Mouse (Mus musculus): ENCODE measurements around the gene Swsap1.

The Swsap1 gene

DNA sequence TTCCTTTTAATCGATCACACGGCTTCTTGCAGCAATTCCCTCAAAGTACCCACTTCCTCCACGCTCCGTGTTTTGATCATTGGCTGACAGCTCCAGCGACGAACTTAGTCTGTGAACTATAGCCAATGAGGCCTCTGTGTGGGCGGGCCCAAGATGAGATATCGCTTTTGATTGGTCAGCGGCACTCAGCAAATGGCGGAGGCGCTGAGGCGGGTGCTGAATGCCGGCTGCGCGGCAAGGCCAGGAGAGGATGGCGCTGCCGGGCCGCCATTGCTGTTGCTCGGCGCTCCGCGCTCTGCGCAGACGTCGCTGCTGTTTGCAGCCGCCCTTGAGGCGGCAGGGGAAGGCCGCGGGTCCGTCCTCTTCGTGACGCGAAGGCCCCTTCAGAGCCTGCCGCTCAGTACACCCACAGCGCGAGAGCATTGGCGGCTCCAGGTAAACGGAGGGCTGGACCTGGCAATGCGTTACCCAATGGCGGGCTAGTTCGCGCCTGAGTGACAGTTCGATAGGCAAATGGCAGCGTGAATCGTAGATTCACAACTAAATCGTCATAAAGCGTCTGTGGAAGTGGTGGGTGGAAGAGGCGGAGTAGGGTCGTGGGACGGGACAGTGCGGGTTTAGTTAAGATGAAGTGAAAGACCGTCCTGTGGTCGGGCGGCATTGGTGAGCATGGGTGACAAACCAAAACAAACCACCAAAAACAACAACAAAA lies at the start of gene Swsap1:
Gene Swsap1 (plus strand): TSS at position 186 of the 712 bp plus-strand sequence.
- DNase-seq (ENCODE audit: low spot score): peak; percentile 98

DNA sequence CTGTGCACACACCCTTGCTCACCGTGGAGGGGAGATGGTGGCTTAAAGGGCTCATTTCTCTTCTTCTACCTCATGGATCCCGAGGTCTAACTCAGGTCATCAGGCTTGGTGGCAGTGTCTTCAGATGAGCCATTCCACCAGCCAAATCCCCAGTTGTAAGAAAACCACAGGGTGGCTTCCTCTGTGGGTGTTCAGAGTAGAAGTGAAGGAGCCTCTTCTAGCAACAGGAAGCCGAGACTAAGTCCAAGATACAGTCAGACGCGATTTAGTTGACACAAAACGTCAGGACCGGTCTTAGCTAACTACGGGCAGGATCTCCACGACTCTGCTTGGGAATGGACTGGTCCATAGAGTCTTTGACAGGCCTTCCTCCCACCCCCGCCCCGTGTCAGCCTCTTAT lies 47.3 kb upstream of the Swsap1 start:
- no peak for DNase-seq (ENCODE audit: low spot score)

DNA sequence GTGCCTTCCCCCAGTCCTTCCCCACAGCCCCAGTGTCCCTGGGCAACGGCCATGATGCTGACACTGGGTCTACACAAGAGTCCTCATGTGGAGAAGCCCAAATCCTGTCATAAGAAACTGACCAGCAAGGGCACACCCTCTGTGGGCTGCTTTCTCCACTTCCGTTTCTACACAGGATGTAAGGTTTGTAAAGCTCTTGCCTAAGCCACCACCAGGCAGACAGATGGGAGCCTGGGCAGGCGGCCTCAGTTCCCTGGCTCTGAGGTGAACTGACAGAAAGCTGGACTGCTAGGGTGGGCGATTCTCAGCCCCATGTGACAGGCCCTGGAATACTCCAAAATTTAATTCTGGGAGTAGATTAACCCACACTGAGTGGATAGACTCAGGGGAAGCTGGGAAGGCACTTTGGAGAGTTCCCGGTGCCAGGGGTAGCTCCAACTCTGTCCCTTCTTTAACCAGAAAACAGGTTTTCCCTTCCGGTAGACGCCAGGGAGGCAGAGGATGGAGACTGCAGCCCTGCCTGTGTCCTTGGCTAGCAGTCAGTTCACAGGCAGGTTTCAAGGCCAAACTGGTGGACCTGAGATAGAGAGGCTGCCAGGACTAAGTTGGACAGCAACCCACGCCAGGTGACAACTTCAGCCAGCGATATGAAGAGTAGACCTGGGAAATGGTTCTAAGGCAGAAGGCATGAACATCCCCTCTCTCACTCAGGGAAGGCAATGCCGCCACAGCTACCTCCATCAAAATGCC lies 45.9 kb upstream of the Swsap1 start:
- DNase-seq (ENCODE audit: low spot score): no peak

DNA sequence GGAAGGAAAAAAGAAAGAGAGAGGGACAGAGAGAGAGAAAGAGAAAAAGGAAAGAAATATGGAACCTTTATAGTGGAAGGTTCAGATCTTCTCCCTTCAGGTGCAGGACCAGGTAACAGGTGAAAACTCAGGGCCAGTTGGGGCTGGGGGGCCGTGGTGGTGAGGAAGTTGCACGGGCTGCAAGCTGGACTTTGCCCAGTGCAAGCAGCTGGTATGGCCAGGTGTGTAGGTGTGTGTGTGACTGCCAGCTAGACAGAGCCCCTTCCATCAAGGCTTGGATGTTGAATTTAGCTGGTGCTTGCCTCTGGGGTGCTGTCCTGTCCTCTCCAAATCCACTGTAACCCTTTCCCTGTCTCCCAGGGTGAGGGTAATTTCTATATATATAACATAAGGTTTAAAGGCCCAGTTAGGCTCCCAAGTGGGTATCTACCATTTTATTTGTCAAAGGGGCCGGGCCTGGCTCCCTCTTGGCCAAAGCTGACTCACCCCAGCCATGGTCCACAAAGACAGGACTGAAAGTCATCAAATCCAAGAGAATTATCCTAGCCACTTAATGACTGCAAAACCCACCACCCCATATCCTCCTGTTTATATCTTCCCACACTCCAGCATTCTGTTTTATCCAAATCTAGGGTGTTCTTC lies 38.6 kb upstream of the Swsap1 start:
- DNase-seq (ENCODE audit: low spot score): no peak

DNA sequence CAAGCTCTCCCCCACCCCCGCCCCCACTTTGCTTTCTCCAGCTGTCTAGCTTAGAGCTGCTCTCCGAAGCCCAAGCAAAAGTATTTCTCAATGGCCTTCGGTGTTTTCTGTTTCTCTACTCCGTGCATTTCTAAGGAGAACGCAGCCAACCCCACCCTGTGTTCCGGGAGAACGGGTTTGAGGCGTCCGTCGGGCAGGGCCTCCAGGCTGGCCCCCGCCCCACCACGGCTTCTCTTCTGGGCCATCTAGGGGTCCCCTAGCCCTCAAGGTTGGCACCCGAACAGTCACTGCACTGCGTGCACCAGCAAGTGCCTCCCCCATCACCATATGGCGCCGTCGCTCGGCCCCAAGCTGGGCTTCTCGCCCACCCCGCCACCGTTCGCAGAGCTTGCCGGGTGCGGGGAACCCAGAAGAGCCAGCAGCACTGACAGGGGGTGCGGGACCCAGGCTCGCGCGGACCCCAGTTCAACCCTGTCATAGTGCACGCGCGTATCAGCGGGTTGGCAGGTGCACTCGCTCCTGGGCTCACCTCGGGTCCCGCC lies 38.0 kb upstream of the Swsap1 start:
- no peak for DNase-seq (ENCODE audit: low spot score)

DNA sequence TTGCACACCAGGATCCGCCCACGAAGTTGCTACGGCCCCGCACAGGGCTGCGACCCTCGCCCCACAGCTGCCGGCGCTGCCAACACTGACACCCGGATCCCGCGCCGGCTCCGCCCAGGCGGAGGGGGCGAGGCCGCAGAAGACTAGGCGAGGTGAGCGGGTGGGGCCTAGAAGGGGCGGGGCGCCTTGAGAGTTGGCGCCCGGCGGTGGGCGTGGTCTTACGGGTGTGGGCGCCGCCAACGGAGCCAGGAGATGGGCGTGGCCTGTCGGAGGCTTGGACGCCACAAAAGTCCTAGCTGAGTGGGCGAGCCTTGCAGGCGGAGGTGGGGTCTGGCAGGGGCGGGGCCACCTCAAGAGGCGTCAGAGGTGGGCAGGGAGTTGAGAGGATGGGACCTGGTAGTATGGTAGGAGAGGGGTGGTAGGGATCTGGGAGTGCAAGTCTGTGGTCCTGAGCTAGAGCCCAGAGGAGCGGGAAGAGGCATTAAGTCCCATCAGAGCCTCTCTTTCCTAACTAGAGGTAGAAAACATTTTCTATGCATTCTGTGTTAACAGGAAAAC lies 37.4 kb upstream of the Swsap1 start, which contains the start of gene Rab3d:
Gene Rab3d (minus strand): TSS at position 158 of the 558 bp plus-strand sequence.
- peak; percentile 94 for DNase-seq (ENCODE audit: low spot score)

DNA sequence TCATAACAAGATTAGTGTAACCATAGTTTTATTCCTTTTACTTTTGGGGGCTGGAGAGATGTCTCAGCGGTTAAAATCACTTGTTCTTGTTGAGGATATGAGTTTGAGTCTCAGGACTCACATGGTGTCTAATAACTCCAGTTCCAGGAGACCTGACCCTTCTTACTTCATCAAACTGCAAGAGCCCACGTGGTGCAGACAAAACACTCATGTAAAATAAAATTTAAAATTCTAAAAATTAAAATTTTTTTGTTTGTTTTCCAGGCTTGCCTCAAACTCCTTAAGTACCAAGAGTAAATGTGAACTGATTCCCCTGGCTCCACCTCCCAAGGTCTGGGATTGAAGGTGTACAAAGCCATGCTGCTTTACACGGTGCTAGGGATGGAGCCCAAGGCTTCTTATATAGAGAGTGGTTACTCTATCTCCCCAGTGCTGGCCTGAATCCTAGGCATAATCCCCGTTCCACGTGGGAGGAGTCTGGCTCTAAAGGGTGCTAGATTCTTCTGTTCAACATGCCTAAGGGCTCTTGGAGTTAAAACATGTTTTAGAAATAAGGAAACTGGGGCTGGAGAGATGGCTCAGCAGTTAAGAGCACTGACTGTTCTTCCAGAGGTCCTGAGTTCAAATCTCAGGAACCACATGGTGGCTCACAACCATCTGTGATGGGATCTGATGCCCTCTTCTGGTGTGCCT lies 36.7 kb upstream of the Swsap1 start:
- no peak for DNase-seq (ENCODE audit: low spot score)

DNA sequence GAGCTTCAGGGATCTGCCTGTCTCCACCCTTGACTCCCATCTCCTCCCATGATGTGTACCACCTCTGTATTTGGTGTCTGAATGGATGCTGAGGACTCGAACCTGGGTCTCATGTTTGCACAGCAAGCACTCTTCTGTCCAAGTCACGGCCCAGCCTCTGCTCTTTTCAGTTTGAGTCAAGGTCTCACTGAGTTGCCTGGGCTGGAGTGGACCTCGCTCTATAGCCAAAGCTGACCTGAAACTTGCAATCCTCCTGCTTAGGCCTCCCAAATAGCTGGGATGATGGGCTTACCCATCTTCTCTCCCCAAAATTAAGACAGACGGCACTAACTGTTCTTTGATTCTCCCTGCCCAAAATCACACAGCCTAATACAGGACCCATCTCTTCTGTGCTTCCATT lies 32.5 kb upstream of the Swsap1 start:
- no peak for DNase-seq (ENCODE audit: low spot score)

DNA sequence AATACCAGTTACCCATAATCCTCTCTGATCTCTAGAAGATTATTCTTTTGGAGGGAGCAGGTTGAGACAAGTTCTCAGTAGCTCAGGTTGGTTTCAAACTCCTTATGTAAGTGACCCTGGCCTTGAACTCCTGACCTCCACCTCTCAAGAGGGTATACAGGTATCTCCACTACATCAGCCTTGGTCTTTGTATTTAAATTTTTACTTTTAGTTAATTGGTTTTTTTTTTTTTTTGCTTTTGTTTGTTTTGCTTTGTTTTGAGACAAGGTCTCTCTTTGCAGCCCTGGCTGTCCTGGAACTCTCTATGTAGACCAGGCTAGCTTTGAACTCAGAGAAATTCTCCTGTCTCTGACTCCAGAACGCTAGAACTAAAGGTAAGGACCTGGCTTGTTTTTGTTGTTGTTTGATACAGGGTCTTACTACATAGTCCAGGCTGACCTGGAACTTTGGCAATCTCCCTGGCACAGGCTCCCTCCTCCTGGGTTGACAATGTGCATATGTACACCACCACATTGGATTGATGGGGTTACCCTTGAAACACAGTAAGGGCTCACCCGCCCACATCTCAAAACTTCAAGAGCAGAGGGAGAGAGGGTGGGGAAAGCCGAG lies 32.0 kb upstream of the Swsap1 start:
- DNase-seq (ENCODE audit: low spot score): no peak

DNA sequence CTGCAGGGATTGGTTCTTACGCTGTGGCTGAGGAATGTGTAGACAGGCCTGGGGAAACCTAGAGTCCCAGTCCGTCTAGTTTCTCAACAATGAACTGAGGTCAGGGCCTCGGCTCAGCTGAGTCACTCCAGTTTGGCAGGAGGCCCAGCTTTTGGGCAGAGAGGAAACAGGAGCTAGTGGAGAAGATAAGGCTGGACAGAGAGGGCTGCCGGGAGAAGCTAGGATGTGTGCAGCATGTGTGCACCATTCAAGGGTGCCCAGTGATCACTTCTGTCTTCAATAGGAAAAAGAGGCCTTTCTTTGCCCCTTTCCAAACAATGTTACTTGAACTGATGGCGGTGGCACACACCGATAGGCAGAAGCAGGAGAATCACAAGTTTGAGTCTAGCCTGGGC lies 31.5 kb upstream of the Swsap1 start:
- DNase-seq (ENCODE audit: low spot score): peak; percentile 87

DNA sequence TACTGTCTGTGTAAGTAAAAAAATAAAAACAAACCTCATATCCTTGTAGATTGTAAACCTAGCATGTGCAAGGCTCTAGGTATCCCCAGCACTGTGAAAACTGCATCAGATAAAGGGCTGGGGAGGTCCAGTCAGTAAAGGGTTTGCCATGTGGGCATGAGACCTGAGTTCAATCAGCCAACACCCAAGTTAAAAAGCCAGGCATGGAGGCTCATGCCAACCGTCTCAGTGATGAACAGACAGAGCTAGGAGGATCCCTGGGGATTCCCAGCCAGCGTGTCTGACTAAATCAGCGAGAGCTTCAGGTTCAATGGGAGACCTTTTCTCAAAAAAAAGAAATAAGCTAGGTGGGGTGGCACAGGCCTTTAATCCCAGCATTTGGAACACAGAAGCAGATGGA lies 30.5 kb upstream of the Swsap1 start:
- DNase-seq (ENCODE audit: low spot score): no peak

DNA sequence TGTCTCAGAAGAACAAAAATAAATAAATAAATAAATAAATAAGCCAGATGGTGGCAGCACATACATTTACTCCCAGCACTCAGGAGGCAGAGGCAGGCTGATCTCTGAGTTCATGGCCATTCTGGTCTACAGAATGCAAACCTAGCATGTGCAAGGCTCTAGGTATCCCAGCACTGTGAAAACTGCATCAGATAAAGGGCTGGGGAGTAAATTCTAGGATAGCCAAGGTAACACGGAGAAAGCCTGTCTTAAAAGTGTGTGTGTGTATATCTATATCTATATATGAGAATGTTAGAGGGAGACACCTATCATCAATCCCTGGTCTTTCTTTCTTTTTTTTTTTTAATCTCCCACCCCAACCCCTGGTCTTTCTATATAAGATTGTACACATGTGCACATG lies 30.0 kb upstream of the Swsap1 start:
- DNase-seq (ENCODE audit: low spot score): no peak

DNA sequence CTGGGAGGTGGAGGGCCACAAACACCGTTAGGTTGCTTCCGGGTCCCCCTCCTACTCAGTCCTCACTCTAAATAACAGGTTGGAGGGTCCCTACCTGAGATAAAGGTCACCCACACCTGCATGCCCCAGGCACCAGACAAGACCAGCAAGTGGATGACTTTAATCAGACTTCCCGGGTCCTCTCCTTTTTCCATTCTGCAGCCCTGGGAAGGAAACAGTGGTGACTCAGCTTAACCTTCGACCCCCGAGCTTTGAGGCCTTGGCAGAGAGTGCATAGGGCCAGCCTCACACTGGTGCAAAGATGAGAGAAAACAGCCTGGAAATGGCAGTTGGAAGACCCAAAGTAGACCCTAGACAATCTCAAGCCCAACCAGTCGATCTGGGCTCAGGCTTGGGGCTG lies 29.4 kb upstream of the Swsap1 start:
- DNase-seq (ENCODE audit: low spot score): no peak

DNA sequence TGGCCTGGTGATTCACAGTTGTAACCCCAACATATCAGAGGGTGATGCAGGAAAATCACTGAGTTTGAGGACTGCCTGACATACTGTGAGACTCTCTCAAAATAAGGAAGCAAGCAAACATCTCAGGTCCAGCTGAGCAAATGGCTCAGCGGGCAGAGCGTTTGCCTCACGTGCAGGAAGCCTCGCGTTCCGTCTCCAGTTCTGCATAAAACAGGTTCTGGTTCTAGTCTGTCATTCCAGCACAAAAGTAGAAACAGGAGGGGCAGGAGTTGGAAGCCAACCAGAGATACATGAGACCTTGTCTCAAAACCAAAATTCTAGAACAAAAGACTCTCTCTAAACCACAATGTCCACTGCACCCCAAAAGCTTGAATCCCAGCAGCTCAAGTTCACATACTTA lies 28.8 kb upstream of the Swsap1 start:
- DNase-seq (ENCODE audit: low spot score): no peak

DNA sequence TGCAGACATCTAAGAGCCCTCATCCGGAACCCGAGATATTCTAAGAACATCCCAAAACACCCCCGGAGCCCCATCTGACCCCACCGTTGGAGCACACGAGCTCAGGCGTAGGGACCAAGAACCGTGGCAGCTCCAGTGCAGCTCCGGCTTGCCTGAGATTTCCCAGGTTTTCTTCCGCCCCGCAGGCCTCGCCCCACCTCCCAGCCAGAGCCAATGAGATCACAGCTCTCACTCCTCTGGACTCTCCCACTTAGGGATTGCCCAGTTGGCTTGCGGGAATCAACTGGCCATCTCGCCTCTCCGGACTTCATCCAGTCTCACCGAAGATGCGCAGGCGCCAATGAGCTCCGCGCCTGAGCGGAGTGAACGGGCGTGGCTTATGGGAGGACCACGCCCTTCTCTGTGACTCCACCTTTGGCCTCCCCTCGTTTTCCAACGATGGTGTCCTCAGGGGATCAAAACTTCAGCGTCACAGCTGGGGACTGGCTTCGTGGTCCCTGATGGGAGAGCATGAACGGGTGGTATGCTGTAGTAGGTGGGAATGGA lies 28.3 kb upstream of the Swsap1 start, which contains the start of the genes Ccdc159 and Tmem205:
Gene Ccdc159 (plus strand): TSS at position 264 of the 546 bp plus-strand sequence.
Gene Tmem205 (minus strand): TSS at position 349 of the 546 bp plus-strand sequence.
- peak; percentile 92 for DNase-seq (ENCODE audit: low spot score)

DNA sequence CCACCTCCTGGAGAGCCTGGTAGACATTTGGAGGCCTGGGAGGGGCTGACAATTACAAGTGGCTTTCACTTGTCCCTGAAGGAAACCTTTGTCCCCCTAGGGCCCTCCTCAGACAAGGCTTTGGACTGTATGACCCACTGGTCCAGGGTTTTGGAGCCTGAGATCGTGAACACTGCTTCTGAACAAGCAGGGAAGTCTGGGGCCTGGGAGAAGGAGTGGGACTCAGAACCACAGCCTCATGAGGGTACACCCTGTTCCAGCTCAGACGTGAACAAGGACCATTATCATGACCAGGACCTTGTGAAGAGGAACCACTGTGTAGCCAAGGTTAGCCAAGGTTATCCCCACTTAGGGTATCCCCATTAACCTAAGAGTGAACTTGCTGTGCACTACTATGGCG lies 26.3 kb upstream of the Swsap1 start:
- no peak for DNase-seq (ENCODE audit: low spot score)

DNA sequence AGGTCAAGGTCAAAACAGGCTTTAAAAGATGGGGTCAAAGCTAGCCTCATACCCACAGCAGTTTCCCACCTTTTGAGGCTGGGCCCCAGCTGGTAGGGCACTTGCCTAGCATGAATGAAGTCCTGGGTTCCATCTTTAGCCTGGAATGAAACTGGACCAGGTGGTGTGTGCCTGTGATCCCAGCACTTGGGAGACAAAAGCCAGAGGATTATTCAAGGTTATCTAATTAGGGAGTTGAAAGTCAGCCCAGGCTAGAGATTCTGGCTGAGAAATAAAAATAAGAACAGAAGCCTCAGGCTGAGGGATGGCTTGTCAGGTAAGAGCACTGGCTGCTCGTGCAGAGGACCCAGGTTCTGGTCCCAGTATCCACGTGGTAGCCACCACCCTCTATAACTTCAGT lies 23.5 kb upstream of the Swsap1 start:
- no peak for DNase-seq (ENCODE audit: low spot score)

DNA sequence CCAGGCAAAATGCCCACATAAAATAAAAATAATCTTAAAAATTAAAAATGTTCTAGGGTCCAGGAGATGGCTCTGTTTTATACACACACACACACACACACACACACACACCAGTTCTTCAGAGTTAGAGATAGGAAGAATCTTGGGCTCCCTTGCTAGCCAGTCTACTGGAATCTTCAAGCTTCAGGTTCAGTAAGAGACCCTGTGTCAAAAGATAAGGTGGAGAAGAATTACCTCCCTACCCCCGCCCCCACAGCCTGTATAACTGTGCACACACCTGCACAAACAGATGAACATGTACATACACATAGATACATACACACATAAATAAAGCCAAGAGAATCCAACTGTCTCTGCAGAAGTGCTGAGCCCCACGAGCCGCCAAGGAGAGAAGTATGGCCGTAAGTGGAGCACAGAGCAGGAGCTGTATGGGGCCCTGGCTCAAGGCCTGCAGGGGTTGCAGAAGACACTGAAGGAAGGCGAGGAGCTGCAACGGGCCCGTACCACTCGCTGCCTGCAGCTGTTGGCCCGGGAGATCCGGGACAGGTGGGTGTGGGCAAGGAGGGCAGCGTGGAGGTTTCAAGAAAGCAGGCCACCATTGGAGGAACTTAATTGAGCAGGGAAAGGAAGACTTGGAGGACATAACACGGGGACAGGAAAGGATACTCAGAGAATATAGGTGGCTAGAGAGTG lies 23.0 kb upstream of the Swsap1 start:
- no peak for DNase-seq (ENCODE audit: low spot score)

DNA sequence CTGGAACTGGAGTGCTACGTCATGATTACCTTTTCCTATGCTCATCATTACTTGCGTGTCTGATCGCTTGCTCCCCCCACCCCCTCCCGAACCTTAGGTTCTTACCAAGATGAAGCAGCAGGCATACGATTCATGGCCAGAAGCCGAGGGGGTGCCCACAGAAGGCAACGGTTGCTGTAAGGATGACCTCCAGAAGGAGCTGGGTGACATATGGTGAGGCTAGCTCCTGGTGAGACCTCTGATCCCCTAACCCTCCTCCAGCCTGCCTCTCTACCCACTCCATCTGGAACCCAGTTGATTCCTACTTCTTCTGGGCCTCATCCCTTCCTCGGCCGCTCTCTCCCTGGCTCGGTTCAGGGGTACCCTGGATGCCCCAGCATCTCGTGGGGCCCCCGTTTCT lies 21.5 kb upstream of the Swsap1 start:
- DNase-seq (ENCODE audit: low spot score): no peak

DNA sequence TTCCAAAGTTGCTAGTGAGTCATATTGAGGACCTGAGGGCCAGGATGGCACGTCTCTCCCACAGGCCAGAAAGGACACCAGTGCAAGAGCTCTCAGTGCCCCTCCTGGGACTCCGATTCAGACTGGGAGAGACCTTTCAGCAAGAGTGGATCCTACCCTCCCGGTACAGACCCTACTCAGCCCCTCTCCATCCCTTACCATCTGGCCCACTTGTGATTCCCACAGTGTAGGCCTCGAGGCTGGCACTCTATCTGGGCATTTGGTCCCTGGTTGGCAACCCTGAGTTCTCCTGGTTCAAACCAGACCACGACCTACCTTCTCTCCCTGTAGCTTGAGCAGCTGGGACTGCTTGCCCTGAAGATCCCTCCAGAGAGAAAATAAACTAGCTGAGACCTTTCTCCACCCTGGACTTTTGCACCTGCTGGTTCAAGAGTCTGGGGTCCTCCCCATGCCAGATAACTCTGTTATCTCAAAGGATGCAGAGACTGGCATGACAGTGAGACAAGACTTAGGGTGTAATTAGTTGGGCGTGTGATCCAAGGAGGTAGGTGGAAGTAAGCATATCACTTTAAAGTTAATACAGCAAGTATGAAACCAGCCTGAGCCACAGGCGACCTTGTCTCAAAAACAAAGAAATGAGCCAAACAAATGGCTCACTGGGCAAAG lies 20.0 kb upstream of the Swsap1 start:
- no peak for DNase-seq (ENCODE audit: low spot score)
